ENCODE assay signal across 8 mouse cellular contexts in genomic region chr9:119357331-119358057, GRCm38 (mm10). TPM values are rescaled to one million over a fixed set of nuclear protein-coding genes. Genes with fewer than 3 reads are reported as not detected.
DNase-seq lines count a peak whose midpoint lies in the region; ATAC-seq and TF ChIP-seq lines count a peak whose summit lies in the region.

Gene Xylb (plus strand): TSS chr9:119357381.

- TF ChIP-seq POLR2A in bone marrow, adult 2 months (IDR thresholded peaks at IDR 0.05; ENCODE audit: borderline replicate concordance, control insufficient read depth, low read depth, low read length) = no peak

- 3% methylated on average over 65 of the region's 65 CpGs for WGBS in bone marrow, adult 2 months
- WGBS in embryonic facial prominence, embryonic 15.5 days = 2% methylated on average over 65 of the region's 65 CpGs
- WGBS in kidney, embryonic 14.5 days = 3% methylated on average over 65 of the region's 65 CpGs
- WGBS in limb, embryonic 15.5 days = 2% methylated on average over 65 of the region's 65 CpGs

- peak; percentile 86 for DNase-seq in 416B (ENCODE audit: low read depth)
- peak; percentile 81 to 90 for DNase-seq in heart, adult 9 months (ENCODE audit: low spot score in 2 of 2)
- DNase-seq in monocyte, adult 2 months (ENCODE audit: low read depth in 1 of 2, low spot score in 2 of 2) = peak; percentile 73 to 84
- DNase-seq in spleen, postnatal 36 days (ENCODE audit: low spot score in 2 of 2) = peak; percentile 83 to 87

- peak; percentile 64 for TF ChIP-seq CTCF in bone marrow, adult 2 months (IDR thresholded peaks at IDR 0.05; ENCODE audit: control insufficient read depth, insufficient read depth, low read length)

- H3K9ac ChIP-seq in embryonic facial prominence, embryonic 15.5 days = peak within 1 kb of the TSS; percentile 62
- peak within 1 kb of the TSS; percentile 77 for H3K9ac ChIP-seq in kidney, embryonic 14.5 days (ENCODE audit: low read depth, low read length)
- H3K9ac ChIP-seq in limb, embryonic 15.5 days = peak within 1 kb of the TSS; percentile 76

- H3K4me2 ChIP-seq in embryonic facial prominence, embryonic 15.5 days (replicated peaks) = peak within 1 kb of the TSS; percentile 92
- H3K4me2 ChIP-seq in kidney, embryonic 14.5 days (replicated peaks; ENCODE audit: low read depth, low read length) = peak within 1 kb of the TSS; percentile 90
- peak within 1 kb of the TSS; percentile 94 for H3K4me2 ChIP-seq in limb, embryonic 15.5 days

- peak; percentile 79 for ATAC-seq in embryonic facial prominence, embryonic 15.5 days (ENCODE audit: insufficient number of reproducible peaks, low FRiP score, low TSS enrichment, low read depth)
- peak; percentile 93 for ATAC-seq in kidney, embryonic 14.5 days (ENCODE audit: low FRiP score, low TSS enrichment)
- peak; percentile 74 for ATAC-seq in limb, embryonic 15.5 days (ENCODE audit: insufficient number of reproducible peaks, low FRiP score, low TSS enrichment, low read depth)

- no peaks in the 10 kb centered on the region for H3K9me3 ChIP-seq in embryonic facial prominence, embryonic 15.5 days (replicated peaks)
- no peaks in the 10 kb centered on the region for H3K9me3 ChIP-seq in kidney, embryonic 14.5 days (ENCODE audit: control insufficient read depth, low read length)
- H3K9me3 ChIP-seq in limb, embryonic 15.5 days = no peaks in the 10 kb centered on the region

- H3K4me1 ChIP-seq in bone marrow, adult 2 months (ENCODE audit: control insufficient read depth, insufficient read depth, low read length) = no peaks in the 10 kb centered on the region
- peaks cover 7% of the 10 kb centered on the region; the same call in 1 of the 2 replicates for H3K4me1 ChIP-seq in embryonic facial prominence, embryonic 15.5 days
- H3K4me1 ChIP-seq in kidney, embryonic 14.5 days (ENCODE audit: control insufficient read depth, insufficient read depth, low read length) = 0 out of 2 replicates have a peak, but pooled peaks cover 4% of the 10 kb centered on the region
- H3K4me1 ChIP-seq in limb, embryonic 15.5 days = peaks cover 7% of the 10 kb centered on the region; the same call in 1 of the 2 replicates

- no peak within 1 kb of the TSS for H3K27ac ChIP-seq in bone marrow, adult 2 months (ENCODE audit: control insufficient read depth, insufficient read depth, low read depth, low read length, poor library complexity)
- H3K27ac ChIP-seq in embryonic facial prominence, embryonic 15.5 days (replicated peaks) = no peak within 1 kb of the TSS; the same call in 1 of the 2 replicates
- H3K27ac ChIP-seq in kidney, embryonic 14.5 days (ENCODE audit: low read depth, low read length) = no peak within 1 kb of the TSS
- no peak within 1 kb of the TSS for H3K27ac ChIP-seq in limb, embryonic 15.5 days

- H3K4me3 ChIP-seq in bone marrow, adult 2 months (replicated peaks; ENCODE audit: control insufficient read depth, low read depth, low read length) = peak within 1 kb of the TSS; percentile 47
- H3K4me3 ChIP-seq in embryonic facial prominence, embryonic 15.5 days (replicated peaks) = peak within 1 kb of the TSS; percentile 73
- H3K4me3 ChIP-seq in kidney, embryonic 14.5 days (ENCODE audit: low read length) = peak within 1 kb of the TSS; percentile 72
- H3K4me3 ChIP-seq in limb, embryonic 15.5 days = peak within 1 kb of the TSS; percentile 73

- no peaks in the 10 kb centered on the region for H3K27me3 ChIP-seq in embryonic facial prominence, embryonic 15.5 days
- H3K27me3 ChIP-seq in kidney, embryonic 14.5 days (ENCODE audit: control insufficient read depth, insufficient read depth, low read length) = no peaks in the 10 kb centered on the region
- H3K27me3 ChIP-seq in limb, embryonic 15.5 days = no peaks in the 10 kb centered on the region; the same call in 1 of the 2 replicates

- H3K36me3 ChIP-seq in embryonic facial prominence, embryonic 15.5 days = no peaks in the 10 kb centered on the region
- H3K36me3 ChIP-seq in kidney, embryonic 14.5 days (ENCODE audit: control insufficient read depth, insufficient read depth, low read length) = no peaks in the 10 kb centered on the region
- peaks cover 3% of the 10 kb centered on the region; the same call in 1 of the 2 replicates for H3K36me3 ChIP-seq in limb, embryonic 15.5 days

RNA-seq across cellular contexts. Expression of gene Xylb, which starts in this region (rescaled TPM):
- polyA plus RNA-seq in bone marrow, adult 2 months (2011; ENCODE audit: insufficient read depth, insufficient read length, low replicate concordance, missing spikeins) = 1.5 and 2.3 TPM in 2 replicates
- polyA plus RNA-seq in embryonic facial prominence, embryonic 15.5 days (2015; fragmentation: Nextera tagmentation; extraction: Ambion mirVana) = 5.5 and 7.7 TPM in 2 replicates
- polyA plus RNA-seq in kidney, embryonic 14.5 days (2014; fragmentation: Nextera tagmentation; extraction: Ambion mirVana) = 7.2 and 17.9 TPM in 2 replicates
- polyA plus RNA-seq in limb, embryonic 15.5 days (2015; fragmentation: Nextera tagmentation; extraction: Ambion mirVana) = 4.2 and 5.8 TPM in 2 replicates
